7 mouse cellular contexts compared by ENCODE assay signal in genomic region chr1:127827325-127827724, GRCm38 (mm10). TPM values are rescaled to one million over a fixed set of nuclear protein-coding genes. Genes with fewer than 3 reads are reported as not detected.
DNase-seq lines count a peak whose midpoint lies in the region; ATAC-seq lines count a peak whose summit lies in the region.

No protein-coding gene starts in this region.

- DNase-seq in layer of hippocampus, adult 11-12 months (ENCODE audit: low spot score) = peak; percentile 32
- DNase-seq in layer of hippocampus, adult 9-11 months = no peak
- DNase-seq in CD8-positive naive resting alpha-beta T cell, adult 2 months (ENCODE audit: low read depth in 2 of 2, low spot score in 2 of 2) = peak; percentile 40 to 55
- peak; percentile 33 for DNase-seq in Muller cell, postnatal 12 days (ENCODE audit: inconsistent ontology term)
- DNase-seq in lung, postnatal 25 days (ENCODE audit: low spot score) = peak; percentile 70
- DNase-seq in urinary bladder, adult 2 months (ENCODE audit: low spot score) = no peak

- 0 out of 2 replicates have a peak, but pooled peaks have one; percentile 59 for ATAC-seq in erythroid progenitor cell, adult 5-6 weeks (replicated peaks; ENCODE audit: low FRiP score, poor library complexity, severe bottlenecking)

RNA-seq across cellular contexts. Expression of gene Map3k19, which starts 27.5 kb away (rescaled TPM):
- total RNA-seq in erythroid progenitor cell, adult 5-6 weeks (2015; ENCODE audit: low replicate concordance) = not detected in 2 replicates
- total RNA-seq in erythroid progenitor cell, adult 5-6 weeks (2017; ENCODE audit: low replicate concordance) = 0.30 and 0.39 TPM in 2 replicates
- polyA plus RNA-seq in urinary bladder, adult 2 months (2012; rRNA removed) = 0.01 and 0.08 TPM in 2 replicates

RNA-seq across cellular contexts. Expression of gene Rab3gap1, which starts 41.2 kb away (rescaled TPM):
- total RNA-seq in erythroid progenitor cell, adult 5-6 weeks (2015; ENCODE audit: low replicate concordance) = 7.9 and 20.5 TPM in 2 replicates
- 17.3 and 19.6 TPM in 2 replicates for total RNA-seq in erythroid progenitor cell, adult 5-6 weeks (2017; ENCODE audit: low replicate concordance)
- polyA plus RNA-seq in urinary bladder, adult 2 months (2012; rRNA removed) = 16.8 and 21.3 TPM in 2 replicates

RNA-seq across cellular contexts. Expression of gene Ccnt2, which starts 53.4 kb away (rescaled TPM):
- 84.3 and 112 TPM in 2 replicates for total RNA-seq in erythroid progenitor cell, adult 5-6 weeks (2015; ENCODE audit: low replicate concordance)
- total RNA-seq in erythroid progenitor cell, adult 5-6 weeks (2017; ENCODE audit: low replicate concordance) = 111 and 112 TPM in 2 replicates
- polyA plus RNA-seq in urinary bladder, adult 2 months (2012; rRNA removed) = 39.7 and 39.8 TPM in 2 replicates

Comparison
In these comparisons a context has a peak if more than half of its experiments do, and no peak if none do; other contexts are left out.
1. DNase-seq: peak in layer of hippocampus, adult 11-12 months (single experiment), CD8-positive naive resting alpha-beta T cell, adult 2 months (2 of 2), Muller cell, postnatal 12 days (single experiment) and lung, postnatal 25 days (single experiment); none in layer of hippocampus, adult 9-11 months (single experiment) and urinary bladder, adult 2 months (single experiment).